Mouse (Mus musculus) midbrain, embryonic 16.5 days (tissue): ENCODE measurements at regions not wholly inside any gene's neighbourhood (a gene's known extent, or its start where the extent isn't known, plus 50 kb on each side); places are given as distances from the start of the nearest gene placed in this dataset.

ENCODE experiments used
- ATAC-seq: fragments of 200-750 bp; cut with Nextera tagmentation; 2 replicates; pipeline ENCODE4 v1.8.0; 2017; ENCODE audit warnings: moderate TSS enrichment
- H3K27ac ChIP-seq: fragments of 300-500 bp; sonication (generic); 2 replicates; pipeline ENCODE4 v1.5.1; 2014; ENCODE audit warnings: mild to moderate bottlenecking, low read length, mixed read lengths
- H3K27me3 ChIP-seq: fragments of 300-500 bp; sonication (generic); 2 replicates; pipeline ENCODE4 v1.6.1; 2014; ENCODE audit warnings: low read depth, low read length, mixed read lengths; ENCODE audit not compliant: control insufficient read depth, insufficient read depth
- H3K36me3 ChIP-seq: fragments of 300-500 bp; sonication (generic); 2 replicates; pipeline ENCODE4 v1.6.1; 2014; ENCODE audit warnings: mild to moderate bottlenecking, low read length, moderate library complexity, mixed read lengths; ENCODE audit not compliant: control insufficient read depth, insufficient read depth
- H3K4me1 ChIP-seq: fragments of 300-500 bp; sonication (generic); 2 replicates; pipeline ENCODE4 v1.6.1; 2014; ENCODE audit warnings: mild to moderate bottlenecking, low read length, mixed read lengths; ENCODE audit not compliant: control insufficient read depth, insufficient read depth
- H3K4me2 ChIP-seq: fragments of 300-500 bp; sonication (generic); 2 replicates; pipeline ENCODE4 v1.6.1; 2014; ENCODE audit warnings: mild to moderate bottlenecking, low read length, mixed read lengths
- H3K4me3 ChIP-seq: fragments of 300-500 bp; sonication (generic); 2 replicates; pipeline ENCODE4 v1.5.1; 2014; ENCODE audit warnings: low read depth, mild to moderate bottlenecking, low read length, moderate library complexity, mixed read lengths
- H3K9ac ChIP-seq: fragments of 300-500 bp; sonication (generic); 2 replicates; pipeline ENCODE4 v1.6.1; 2014; ENCODE audit warnings: low read depth, low read length, mixed read lengths
- H3K9me3 ChIP-seq: fragments of 300-500 bp; sonication (generic); replicated peaks from 2 replicates; pipeline ENCODE4 v1.6.1; 2014; ENCODE audit warnings: mild to moderate bottlenecking, low read length, mixed read lengths; ENCODE audit not compliant: control insufficient read depth, poor library complexity, severe bottlenecking
- WGBS: fragments of 180-500 bp; shearing (Covaris S2); extraction: QIAGEN DNeasy Blood & Tissue Kit; methylation state at CpG from one replicate; pipeline ENCODE4 v1.1.7; 2014; 5-methylcytosine and 5-hydroxymethylcytosine counted together

DNA sequence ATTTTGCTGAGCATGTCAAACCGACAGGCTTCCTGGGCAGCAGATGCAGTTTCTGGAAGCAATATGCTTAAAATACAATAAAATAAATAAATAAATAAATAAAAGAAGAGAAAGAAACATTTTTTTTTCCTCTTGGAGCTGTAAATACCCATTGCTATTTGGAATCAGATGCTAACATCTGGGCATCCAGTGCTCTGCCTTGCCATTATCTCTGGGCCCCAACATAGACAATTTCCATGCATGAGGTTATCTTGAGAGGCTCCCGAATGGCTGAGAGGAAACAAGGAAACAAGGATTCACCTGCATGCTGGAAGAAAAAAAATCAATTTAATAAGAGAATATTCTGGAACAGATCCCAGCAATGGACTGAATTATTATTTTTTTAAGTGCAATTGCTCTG is 120.0 kb upstream of the Meis1 start:
- Histone ChIP-seq H3K27me3 (no peaks in the 10 kb centered on the region), H3K36me3 (no peaks in the 10 kb centered on the region), H3K9me3 (no peaks in the 10 kb centered on the region), H3K27ac (no peak overlapping the region), H3K4me2 (no peak overlapping the region), H3K9ac (no peak overlapping the region), H3K4me3 (no peak overlapping the region), H3K4me1 (no peaks in the 10 kb centered on the region; the same call in 1 of the 2 replicates)
- 70% methylated on average over 2 of the region's 2 CpGs for WGBS
- no peak for ATAC-seq

DNA sequence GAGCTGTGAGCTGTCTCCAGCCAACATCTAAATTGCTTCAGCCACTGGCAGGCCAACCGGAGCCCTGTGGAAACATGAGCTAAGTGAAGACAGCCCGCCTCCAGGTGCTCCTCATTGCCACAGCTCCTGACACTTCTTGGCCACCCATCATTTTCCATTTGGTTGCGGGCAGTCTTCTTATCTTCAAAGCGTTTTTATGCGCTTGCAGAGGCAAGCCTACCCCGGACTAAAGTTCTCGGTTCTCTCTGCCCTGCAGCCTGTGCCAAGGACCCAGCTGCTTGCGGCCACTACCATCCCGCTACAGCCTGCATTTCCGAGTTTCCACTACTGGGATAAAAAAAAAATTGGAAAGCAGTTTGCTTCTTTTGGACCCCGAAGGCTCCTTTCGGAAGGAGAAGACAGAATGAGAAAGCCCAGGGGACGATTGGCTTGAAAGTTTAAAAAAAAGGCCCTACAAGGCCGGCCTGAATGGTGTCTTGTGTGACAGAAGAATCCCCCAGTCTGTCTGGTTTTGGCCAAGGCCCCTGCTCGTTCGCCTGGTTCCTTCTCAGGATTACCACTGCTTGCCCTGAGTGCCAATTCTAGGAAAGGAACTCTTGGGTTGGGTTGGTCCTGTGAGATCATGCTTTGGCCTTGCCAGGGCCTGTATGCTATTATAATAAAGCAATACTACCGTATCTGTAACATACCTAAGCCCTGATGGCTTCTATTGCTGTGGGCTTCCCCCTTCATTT is 124.6 kb upstream of the Meis1 start:
- no peak overlapping the region for H3K9ac ChIP-seq
- WGBS: 87% methylated on average over 17 of the region's 17 CpGs
- H3K36me3 ChIP-seq: no peaks in the 10 kb centered on the region
- no peaks in the 10 kb centered on the region; the same call in 1 of the 2 replicates for H3K4me1 ChIP-seq
- H3K4me3 ChIP-seq: no peak overlapping the region
- H3K9me3 ChIP-seq: no peaks in the 10 kb centered on the region
- H3K4me2 ChIP-seq: no peak overlapping the region
- H3K27ac ChIP-seq: no peak overlapping the region
- H3K27me3 ChIP-seq: no peaks in the 10 kb centered on the region
- no peak for ATAC-seq

DNA sequence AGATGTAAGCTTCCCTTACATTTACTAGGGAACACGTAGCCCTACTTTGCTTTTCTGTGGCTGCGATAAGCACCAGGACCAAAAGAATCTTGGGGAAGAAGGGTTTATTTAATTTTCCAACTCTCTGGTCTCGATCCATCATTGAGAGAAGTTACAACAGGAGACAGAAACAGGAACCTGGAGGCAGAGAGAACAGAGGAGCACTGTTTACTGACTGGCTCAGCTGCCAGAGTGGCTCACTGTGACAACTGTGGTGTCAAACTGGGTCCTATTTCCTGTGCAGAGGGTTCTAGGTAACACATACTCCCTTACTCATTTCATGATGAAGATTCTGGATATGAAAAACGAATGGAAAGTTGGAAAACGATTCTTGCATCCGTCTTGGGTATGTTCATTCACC is 125.7 kb upstream of the Meis1 start:
- ATAC-seq: no peak
- Histone ChIP-seq H3K4me1 (no peaks in the 10 kb centered on the region; the same call in 1 of the 2 replicates), H3K9ac (no peak overlapping the region), H3K9me3 (no peaks in the 10 kb centered on the region), H3K27ac (no peak overlapping the region), H3K27me3 (no peaks in the 10 kb centered on the region), H3K36me3 (no peaks in the 10 kb centered on the region), H3K4me2 (no peak overlapping the region), H3K4me3 (no peak overlapping the region)
- WGBS: 86% methylated on average over 6 of the region's 6 CpGs

DNA sequence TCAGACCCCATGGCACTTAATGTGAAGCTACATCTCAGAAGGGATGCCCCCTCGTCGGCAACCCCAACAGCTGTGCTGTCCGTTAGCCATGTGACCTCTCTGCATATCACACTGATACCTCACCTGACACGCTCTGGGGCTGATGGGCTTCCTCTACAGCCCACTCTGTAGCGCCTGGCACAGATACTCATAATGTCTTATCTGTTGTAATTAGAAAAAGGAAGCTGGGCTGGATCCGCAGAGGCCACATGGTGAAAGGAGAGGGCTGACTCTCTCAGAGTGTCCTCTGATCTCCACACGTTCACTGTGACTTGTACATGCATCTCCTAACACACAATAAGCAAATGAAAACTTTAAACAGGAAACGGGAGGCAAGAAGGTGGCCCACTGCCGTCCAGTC is 126.5 kb upstream of the Meis1 start:
- WGBS: 88% methylated on average over 9 of the region's 9 CpGs
- no peak overlapping the region for H3K27ac ChIP-seq
- H3K9ac ChIP-seq: no peak overlapping the region
- no peak overlapping the region for H3K4me3 ChIP-seq
- H3K36me3 ChIP-seq: no peaks in the 10 kb centered on the region
- no peak overlapping the region for H3K4me2 ChIP-seq
- no peak for ATAC-seq
- H3K27me3 ChIP-seq: no peaks in the 10 kb centered on the region
- no peaks in the 10 kb centered on the region for H3K9me3 ChIP-seq
- H3K4me1 ChIP-seq: no peaks in the 10 kb centered on the region; the same call in 1 of the 2 replicates

DNA sequence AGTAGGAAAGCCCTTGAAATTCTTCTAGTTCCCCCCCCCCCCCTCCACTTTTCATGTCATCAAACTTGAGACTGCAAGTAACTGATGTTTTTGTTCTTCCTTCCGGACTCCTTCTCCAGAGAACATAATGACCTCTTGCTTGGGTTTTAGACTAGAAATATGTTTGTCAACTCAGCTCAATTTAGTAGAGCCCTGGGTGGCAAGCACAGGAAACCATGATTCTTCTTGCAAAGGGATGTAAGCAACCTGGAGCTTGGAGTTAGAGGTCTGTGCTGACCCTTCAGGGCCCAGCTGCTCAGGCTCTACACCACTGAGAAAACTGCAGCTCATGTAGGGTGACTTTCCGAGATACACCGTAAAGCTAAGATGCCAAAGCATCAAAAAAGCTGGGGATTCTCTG is 127.2 kb upstream of the Meis1 start:
- ATAC-seq: no peak
- Histone ChIP-seq H3K4me1 (no peaks in the 10 kb centered on the region; the same call in 1 of the 2 replicates), H3K9ac (no peak overlapping the region), H3K9me3 (no peaks in the 10 kb centered on the region), H3K4me3 (no peak overlapping the region), H3K27ac (no peak overlapping the region), H3K36me3 (no peaks in the 10 kb centered on the region), H3K27me3 (no peaks in the 10 kb centered on the region), H3K4me2 (no peak overlapping the region)
- 94% methylated on average over 3 of the region's 3 CpGs for WGBS

DNA sequence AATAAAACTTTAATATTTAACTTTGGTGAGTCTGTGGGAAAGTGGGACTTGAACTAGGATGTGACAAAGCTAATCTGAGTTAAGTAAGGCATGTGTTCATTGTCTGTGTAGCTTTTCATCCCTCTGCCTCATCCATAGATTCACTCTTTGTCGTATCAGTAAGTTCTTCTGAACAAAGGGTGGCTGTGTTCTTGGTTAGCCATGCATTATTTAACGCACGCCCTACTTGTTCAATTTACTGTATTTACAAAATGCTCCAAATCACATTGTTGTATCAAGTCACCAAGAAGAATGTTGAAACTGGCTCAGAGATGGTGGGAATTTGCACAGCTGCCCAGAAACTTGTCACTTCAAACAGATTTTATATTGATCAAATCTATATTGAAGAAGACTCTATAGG is 132.2 kb upstream of the Meis1 start:
- H3K4me3 ChIP-seq: no peak overlapping the region
- H3K9ac ChIP-seq: no peak overlapping the region
- H3K4me1 ChIP-seq: no peaks in the 10 kb centered on the region
- H3K27me3 ChIP-seq: no peaks in the 10 kb centered on the region
- H3K27ac ChIP-seq: no peak overlapping the region
- no peak for ATAC-seq
- no peaks in the 10 kb centered on the region for H3K36me3 ChIP-seq
- no peaks in the 10 kb centered on the region for H3K9me3 ChIP-seq
- 60% methylated on average over 3 of the region's 3 CpGs for WGBS
- H3K4me2 ChIP-seq: no peak overlapping the region

DNA sequence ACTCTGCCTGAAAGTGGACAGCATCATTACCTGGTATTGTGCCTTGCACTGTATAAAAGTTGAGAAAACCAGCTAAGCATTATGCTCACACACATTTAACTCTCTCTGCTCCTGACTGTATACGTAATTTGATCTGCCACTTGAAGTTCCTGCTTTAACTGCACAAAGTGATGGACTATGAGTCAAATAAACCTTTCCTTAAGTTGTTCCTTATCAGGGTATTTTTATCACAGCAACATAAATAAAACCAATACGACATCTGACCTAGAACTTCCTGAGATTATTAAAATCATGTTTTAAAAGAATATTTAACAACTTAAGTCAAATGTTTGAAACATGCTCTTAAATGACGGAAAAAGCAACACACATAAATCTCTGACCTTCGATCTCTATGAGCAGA is 134.9 kb upstream of the Meis1 start:
- WGBS: 89% methylated on average over 4 of the region's 4 CpGs
- ATAC-seq: no peak
- no peaks in the 10 kb centered on the region for H3K27me3 ChIP-seq
- H3K9me3 ChIP-seq: no peaks in the 10 kb centered on the region
- H3K9ac ChIP-seq: no peak overlapping the region
- no peak overlapping the region for H3K4me2 ChIP-seq
- H3K4me1 ChIP-seq: no peaks in the 10 kb centered on the region
- H3K4me3 ChIP-seq: no peak overlapping the region
- H3K36me3 ChIP-seq: no peaks in the 10 kb centered on the region
- no peak overlapping the region for H3K27ac ChIP-seq

DNA sequence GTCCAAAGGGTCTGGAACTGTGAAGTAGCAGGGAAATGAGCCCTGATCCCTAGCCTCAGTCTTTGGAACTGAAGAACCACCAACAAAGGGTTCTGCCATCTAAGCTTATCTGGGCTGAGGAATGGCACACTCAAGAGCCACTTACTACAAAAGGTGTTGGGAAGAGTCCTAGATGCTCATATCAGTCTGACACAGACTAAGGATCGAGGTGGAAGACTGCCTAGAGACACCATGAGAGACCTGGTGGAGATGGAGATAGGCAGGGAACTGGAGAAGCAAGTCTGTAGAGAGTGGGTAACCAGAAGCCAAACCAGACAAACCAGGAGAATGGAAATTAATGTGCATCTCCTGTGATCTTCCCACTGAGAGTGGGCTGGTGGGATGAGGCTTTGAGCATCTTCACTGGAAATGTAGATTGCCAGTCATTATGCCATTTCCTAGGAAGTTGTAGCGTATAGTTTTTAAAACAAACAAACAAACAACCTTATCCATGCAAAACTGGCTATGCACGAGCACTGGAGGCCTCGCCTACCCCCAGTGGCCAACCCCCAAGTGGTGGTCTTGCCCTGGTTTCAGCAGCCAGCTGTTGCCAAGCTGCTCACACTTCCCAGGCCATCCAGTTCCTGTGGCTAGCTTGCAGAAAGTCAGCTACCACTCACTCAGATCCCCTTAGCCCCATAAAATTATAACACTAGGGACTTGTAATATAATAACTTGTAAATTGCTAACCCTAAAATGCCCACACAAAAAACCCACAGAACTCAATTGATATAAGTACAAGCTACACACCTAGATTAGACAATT is 136.2 kb upstream of the Meis1 start:
- no peak overlapping the region for H3K9ac ChIP-seq
- no peak for ATAC-seq
- 87% methylated on average over 4 of the region's 4 CpGs for WGBS

DNA sequence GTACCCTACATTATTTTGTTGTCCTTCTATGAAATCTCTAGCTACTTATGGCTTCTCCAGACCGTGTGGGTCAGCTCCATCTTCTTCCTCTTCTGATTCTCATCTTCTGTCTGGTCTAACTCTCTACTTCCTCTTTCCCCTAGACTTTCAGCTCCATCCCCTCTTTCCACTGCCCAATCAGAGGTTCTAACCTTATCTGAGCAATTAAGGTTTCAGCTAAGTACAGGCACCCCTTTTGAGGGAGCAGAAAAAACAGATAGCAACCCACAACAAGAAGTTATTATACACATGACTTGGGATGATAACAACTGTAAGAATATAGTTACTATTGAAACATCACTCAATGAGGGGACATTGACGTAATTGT is 136.8 kb upstream of the Meis1 start:
- 84% methylated on average over 2 of the region's 2 CpGs for WGBS
- no peaks in the 10 kb centered on the region for H3K4me1 ChIP-seq
- H3K4me3 ChIP-seq: no peak overlapping the region
- no peaks in the 10 kb centered on the region for H3K27me3 ChIP-seq
- H3K27ac ChIP-seq: no peak overlapping the region
- H3K36me3 ChIP-seq: no peaks in the 10 kb centered on the region
- H3K4me2 ChIP-seq: no peak overlapping the region
- no peak for ATAC-seq
- H3K9ac ChIP-seq: no peak overlapping the region
- no peaks in the 10 kb centered on the region for H3K9me3 ChIP-seq

More for the DNA sequence above, 136.2 kb upstream of the Meis1 start:
- Histone ChIP-seq H3K27me3 (no peaks in the 10 kb centered on the region), H3K4me3 (no peak overlapping the region), H3K27ac (no peak overlapping the region), H3K4me2 (no peak overlapping the region), H3K9me3 (no peaks in the 10 kb centered on the region), H3K36me3 (no peaks in the 10 kb centered on the region), H3K4me1 (no peaks in the 10 kb centered on the region)
